Mouse (Mus musculus): Measurements from ENCODE around the gene Prss40. TPM values are rescaled to one million over a fixed set of nuclear protein-coding genes. Genes with fewer than 3 reads are reported as not detected.

The Prss40 gene
- total and polyA plus RNA-seq, 2 experiments from 2014 or later = 0.19 TPM; not detected in 1

GRCm38 (mm10) chr1:34513068-34513467 is 47.7 kb downstream of the Prss40 start:
- no peak for TF ChIP-seq CTCF (IDR thresholded peaks at IDR 0.05)
- Histone ChIP-seq H3K27me3 (ENCODE audit: insufficient read depth, low read length) (no peaks in the 10 kb centered on the region), H3K4me1 (ENCODE audit: insufficient read depth, low read length) (no peaks in the 10 kb centered on the region), H3K9ac (replicated peaks; ENCODE audit: low read length, poor library complexity, severe bottlenecking) (no peak overlapping the region), H3K36me3 (ENCODE audit: insufficient read depth, low read length) (no peaks in the 10 kb centered on the region), H3K9me3 (ENCODE audit: low read length) (no peaks in the 10 kb centered on the region), H3K4me3 (ENCODE audit: low read depth, low read length) (no peak overlapping the region), H3K4me2 (ENCODE audit: low read depth, low read length, poor library complexity, severe bottlenecking) (no peak overlapping the region), H3K27ac (ENCODE audit: low read depth, low read length) (no peak overlapping the region)
- no peak for ATAC-seq (ENCODE audit: low FRiP score)
- WGBS = 82% methylated on average over 4 of the region's 4 CpGs
- DNase-seq (ENCODE audit: low spot score) = no peak

GRCm38 (mm10) chr1:34511027-34511426 is 49.7 kb downstream of the Prss40 start:
- no peaks in the 10 kb centered on the region for H3K36me3 ChIP-seq (ENCODE audit: insufficient read depth, low read length)
- no peaks in the 10 kb centered on the region for H3K4me1 ChIP-seq (ENCODE audit: insufficient read depth, low read length)
- DNase-seq (ENCODE audit: low spot score) (peak; percentile 51), ATAC-seq (ENCODE audit: low FRiP score) (no peak)
- no peak overlapping the region for H3K27ac ChIP-seq (ENCODE audit: low read depth, low read length)
- peak; percentile 73 for TF ChIP-seq CTCF (IDR thresholded peaks at IDR 0.05)
- no peak overlapping the region for H3K9ac ChIP-seq (replicated peaks; ENCODE audit: low read length, poor library complexity, severe bottlenecking)
- H3K27me3 ChIP-seq (ENCODE audit: insufficient read depth, low read length) = no peaks in the 10 kb centered on the region
- no peaks in the 10 kb centered on the region for H3K9me3 ChIP-seq (ENCODE audit: low read length)
- H3K4me2 ChIP-seq (ENCODE audit: low read depth, low read length, poor library complexity, severe bottlenecking) = no peak overlapping the region
- no peak overlapping the region for H3K4me3 ChIP-seq (ENCODE audit: low read depth, low read length)
- WGBS = 3% methylated on average over 3 of the region's 3 CpGs

- H3K27me3 ChIP-seq (ENCODE audit: insufficient read depth, low read length) = no peaks in the 10 kb centered on the region
- 8% methylated on average over 7 of the region's 7 CpGs for WGBS
- H3K4me2 ChIP-seq (ENCODE audit: low read depth, low read length, poor library complexity, severe bottlenecking) = 0 out of 2 replicates have a peak overlapping the region, but pooled peaks have one; percentile 9
- ATAC-seq (ENCODE audit: low FRiP score) (no peak), DNase-seq (ENCODE audit: low spot score) (no peak)
- no peaks in the 10 kb centered on the region for H3K9me3 ChIP-seq (ENCODE audit: low read length)
- TF ChIP-seq CTCF (IDR thresholded peaks at IDR 0.05) = no peak
- no peak overlapping the region for H3K9ac ChIP-seq (replicated peaks; ENCODE audit: low read length, poor library complexity, severe bottlenecking)
- H3K36me3 ChIP-seq (ENCODE audit: insufficient read depth, low read length) = no peaks in the 10 kb centered on the region
- H3K4me1 ChIP-seq (ENCODE audit: insufficient read depth, low read length) = no peaks in the 10 kb centered on the region
- H3K4me3 ChIP-seq (ENCODE audit: low read depth, low read length) = no peak overlapping the region
- H3K27ac ChIP-seq (ENCODE audit: low read depth, low read length) = no peak overlapping the region
Measured at GRCm38 (mm10) chr1:34510575-34510981, 50.2 kb downstream of the Prss40 start.

GRCm38 (mm10) chr1:34507986-34508385 is 52.8 kb downstream of the Prss40 start:
- Histone ChIP-seq H3K27ac (ENCODE audit: low read depth, low read length) (no peak overlapping the region), H3K4me3 (ENCODE audit: low read depth, low read length) (no peak overlapping the region), H3K9me3 (ENCODE audit: low read length) (no peaks in the 10 kb centered on the region), H3K27me3 (ENCODE audit: insufficient read depth, low read length) (no peaks in the 10 kb centered on the region), H3K4me1 (ENCODE audit: insufficient read depth, low read length) (no peaks in the 10 kb centered on the region), H3K36me3 (ENCODE audit: insufficient read depth, low read length) (no peaks in the 10 kb centered on the region), H3K9ac (replicated peaks; ENCODE audit: low read length, poor library complexity, severe bottlenecking) (no peak overlapping the region), H3K4me2 (ENCODE audit: low read depth, low read length, poor library complexity, severe bottlenecking) (no peak overlapping the region)
- no peak for ATAC-seq (ENCODE audit: low FRiP score)
- 64% methylated on average over 3 of the region's 3 CpGs for WGBS
- DNase-seq (ENCODE audit: low spot score) = no peak
- no peak for TF ChIP-seq CTCF (IDR thresholded peaks at IDR 0.05)

- Histone ChIP-seq H3K4me2 (ENCODE audit: low read depth, low read length, poor library complexity, severe bottlenecking) (no peak overlapping the region), H3K4me1 (ENCODE audit: insufficient read depth, low read length) (no peaks in the 10 kb centered on the region), H3K4me3 (ENCODE audit: low read depth, low read length) (no peak overlapping the region), H3K9ac (replicated peaks; ENCODE audit: low read length, poor library complexity, severe bottlenecking) (no peak overlapping the region), H3K36me3 (ENCODE audit: insufficient read depth, low read length) (no peaks in the 10 kb centered on the region), H3K27me3 (ENCODE audit: insufficient read depth, low read length) (no peaks in the 10 kb centered on the region), H3K27ac (ENCODE audit: low read depth, low read length) (no peak overlapping the region), H3K9me3 (ENCODE audit: low read length) (no peaks in the 10 kb centered on the region)
- DNase-seq (ENCODE audit: low spot score) = no peak
- WGBS = 84% methylated on average over 4 of the region's 4 CpGs
- no peak for ATAC-seq (ENCODE audit: low FRiP score)
- no peak for TF ChIP-seq CTCF (IDR thresholded peaks at IDR 0.05)
Measured at GRCm38 (mm10) chr1:34505970-34506551, 54.7 kb downstream of the Prss40 start.

GRCm38 (mm10) chr1:34505307-34505706 is 55.4 kb downstream of the Prss40 start:
- H3K27me3 ChIP-seq (ENCODE audit: insufficient read depth, low read length) = no peaks in the 10 kb centered on the region
- H3K4me2 ChIP-seq (ENCODE audit: low read depth, low read length, poor library complexity, severe bottlenecking) = no peak overlapping the region
- H3K27ac ChIP-seq (ENCODE audit: low read depth, low read length) = no peak overlapping the region
- WGBS = 70% methylated on average over 7 of the region's 7 CpGs
- no peaks in the 10 kb centered on the region for H3K9me3 ChIP-seq (ENCODE audit: low read length)
- TF ChIP-seq CTCF (IDR thresholded peaks at IDR 0.05) = no peak
- H3K9ac ChIP-seq (replicated peaks; ENCODE audit: low read length, poor library complexity, severe bottlenecking) = no peak overlapping the region
- ATAC-seq (ENCODE audit: low FRiP score) (no peak), DNase-seq (ENCODE audit: low spot score) (no peak)
- H3K36me3 ChIP-seq (ENCODE audit: insufficient read depth, low read length) = no peaks in the 10 kb centered on the region
- no peak overlapping the region for H3K4me3 ChIP-seq (ENCODE audit: low read depth, low read length)
- no peaks in the 10 kb centered on the region for H3K4me1 ChIP-seq (ENCODE audit: insufficient read depth, low read length)

All from midbrain, postnatal 0 days (tissue).